Mouse (Mus musculus) left cerebral cortex, postnatal 25 days (tissue): ENCODE data around the gene Nus1. TPM values are rescaled to one million over a fixed set of nuclear protein-coding genes. Genes with fewer than 3 reads are reported as not detected.

Source experiments
- total RNA-seq, 2 experiments: library from RNA; stranded (reverse); gene quantifications; 2 replicates each; pipeline ENCODE4 v1.2.3; 2021

Nus1 gene
- total RNA-seq, 2 experiments from 2014 or later, result 64.6 to 65.6 TPM

Other genes with a start within 250 kb of the Nus1 start
- gene Ros1, start 222.3 kb upstream of the Nus1 start, total RNA-seq, result not detected
- 1 to 10 TPM; 5.5 to 6.5 TPM for gene Dcbld1, start 183.9 kb upstream of the Nus1 start, total RNA-seq
- gene Gm26741, start 58.8 kb upstream of the Nus1 start, total RNA-seq, result not detected
- 10 to 100 TPM; 47.1 to 49.4 TPM for gene Gopc, start 35.4 kb upstream of the Nus1 start, total RNA-seq
- not detected for gene Nepn, start 28.6 kb upstream of the Nus1 start, total RNA-seq